Mouse (Mus musculus): ENCODE measurements at regions not wholly inside any gene's neighbourhood (a gene's known extent, or its start where the extent isn't known, plus 50 kb on each side); places are given as distances from the start of the nearest gene placed in this dataset.

- TF ChIP-seq CTCF (IDR thresholded peaks at IDR 0.05; ENCODE audit: control insufficient read depth, insufficient read depth, insufficient replicate concordance, low read depth, low read length) = no peak
- no peak for TF ChIP-seq POLR2A (IDR thresholded peaks at IDR 0.05; ENCODE audit: control insufficient read depth, low read depth, low read length)
Observed at GRCm38 (mm10) chr13:37666207-37667003, 111.8 kb upstream of the Rreb1 start.

All from testis, adult 2 months (tissue).